Mouse (Mus musculus): ENCODE measurements around the gene Lrrc34. TPM values are rescaled to one million over a fixed set of nuclear protein-coding genes. Genes with fewer than 3 reads are reported as not detected.

Lrrc34 gene
- total and polyA plus RNA-seq, 3 experiments: not detected

DNA sequence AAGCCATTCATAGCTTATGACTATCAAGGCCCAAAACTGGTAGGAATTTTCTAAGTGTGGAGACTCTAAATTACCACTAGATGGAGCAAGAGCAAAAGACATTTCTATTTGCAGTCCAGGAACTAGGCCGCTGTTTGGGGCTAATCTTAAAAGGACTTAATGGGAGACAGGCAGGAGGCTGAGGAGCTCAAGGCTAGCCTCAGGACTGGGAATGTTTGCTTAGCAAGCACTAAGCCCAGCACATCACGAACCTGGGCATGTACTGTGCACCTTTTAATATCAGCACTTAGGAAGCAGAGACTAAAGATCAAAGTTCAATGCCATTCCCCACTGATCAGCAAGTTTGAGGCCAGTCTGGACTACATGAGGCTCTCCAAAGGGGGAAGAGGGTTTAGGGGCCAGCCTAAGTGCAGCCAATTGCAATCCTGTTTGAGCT, 55.2 kb downstream of the Lrrc34 start (continued):
- no peak for TF ChIP-seq POLR2AphosphoS2 (IDR thresholded peaks at IDR 0.05; ENCODE audit: low read depth, low read length)
- no peak for TF ChIP-seq NELFE (IDR thresholded peaks at IDR 0.05; ENCODE audit: low read depth, low read length)
- TF ChIP-seq JUN (IDR thresholded peaks at IDR 0.05; ENCODE audit: insufficient read depth, low read depth, low read length): no peak

DNA sequence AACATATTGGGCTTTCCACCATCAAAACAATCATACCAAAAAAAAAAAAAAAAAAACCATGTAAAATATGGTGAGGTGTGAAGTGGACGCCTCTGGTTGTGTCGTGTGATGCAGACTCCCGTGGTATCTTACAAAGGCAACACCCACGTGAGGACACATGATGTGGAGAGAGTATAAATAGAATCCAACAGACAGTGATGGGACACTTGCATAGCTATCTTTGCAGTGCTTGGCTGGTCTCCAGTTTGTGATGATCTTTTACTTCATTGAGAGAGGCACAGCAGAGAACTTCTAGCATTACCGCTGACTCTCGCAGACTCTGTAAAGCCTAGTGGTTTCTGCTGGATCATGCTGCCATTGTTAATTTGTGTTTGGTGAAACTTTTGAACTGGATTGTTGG, 58.8 kb downstream of the Lrrc34 start:
- no peak for DNase-seq (ENCODE audit: extremely low read depth)
- H3K36me3 ChIP-seq (replicated peaks in 1 of 2; ENCODE audit: control insufficient read depth in 1 of 2, insufficient read depth in 1 of 2, low read length in 1 of 2): no peaks in the 10 kb centered on the region
- no peaks in the 10 kb centered on the region for H3K79me2 ChIP-seq (replicated peaks; ENCODE audit: control insufficient read depth, extremely low read depth, insufficient read depth, poor library complexity, severe bottlenecking)
- TF ChIP-seq JUN (IDR thresholded peaks at IDR 0.05; ENCODE audit: insufficient read depth, low read depth, low read length) (no peak), POLR2A (IDR thresholded peaks at IDR 0.05; ENCODE audit: low read depth, low read length) (no peak), NELFE (IDR thresholded peaks at IDR 0.05; ENCODE audit: low read depth, low read length) (no peak), USF2 (conservative IDR thresholded peaks at IDR 0.05; ENCODE audit: low read depth, low read length) (no peak), ZKSCAN1 (IDR thresholded peaks at IDR 0.05; ENCODE audit: borderline replicate concordance, low read depth, low read length) (no peak), JUND (conservative IDR thresholded peaks at IDR 0.05; ENCODE audit: low read depth, low read length) (no peak), ETS1 (conservative IDR thresholded peaks at IDR 0.05; ENCODE audit: low read depth, low read length) (no peak), TBP (conservative IDR thresholded peaks at IDR 0.05; ENCODE audit: low read depth, low read length) (no peak), RAD21 (IDR thresholded peaks at IDR 0.05; ENCODE audit: low read depth, low read length) (no peak), MYC (IDR thresholded peaks at IDR 0.05; ENCODE audit: low read depth, low read length) (no peak), NRF1 (IDR thresholded peaks at IDR 0.05; ENCODE audit: low read depth, low read length) (no peak), RCOR1 (conservative IDR thresholded peaks at IDR 0.05; ENCODE audit: low read depth, low read length) (no peak), IRF4 (IDR thresholded peaks at IDR 0.05; ENCODE audit: low read depth, low read length) (no peak), MXI1 (IDR thresholded peaks at IDR 0.05; ENCODE audit: low read depth, low read length) (no peak), SMC3 (IDR thresholded peaks at IDR 0.05; ENCODE audit: low read depth, low read length) (no peak)
- H3K27ac ChIP-seq (ENCODE audit: insufficient read depth, low read depth): no peak overlapping the region
- in situ Hi-C loops (cut with MboI; ENCODE audit: low pct_ligation_motif_present, low pct_unique_long_range_greater_than_20kb, low sequenced_read_pairs): loop anchor here (25.0 kb wide), 2 partner anchors 223 to 398 kb away; partner anchors contain the start of gene Prkci
- dilution Hi-C loops (cut with MboI; ENCODE audit: extremely low pct_ligation_motif_present, extremely low pct_unique_long_range_greater_than_20kb, low sequenced_read_pairs): no loop called here
- H3K9ac ChIP-seq (ENCODE audit: insufficient read depth, low read depth): no peak overlapping the region
- no peaks in the 10 kb centered on the region for H3K27me3 ChIP-seq (replicated peaks)
- no peak overlapping the region for H3K4me2 ChIP-seq (ENCODE audit: insufficient read depth, low read depth, poor library complexity, severe bottlenecking)
- no peak overlapping the region for H3K4me3 ChIP-seq (replicated peaks in 1 of 3; ENCODE audit: low read depth in 2 of 3, low read length in 2 of 3, poor library complexity in 1 of 3)
- peaks cover 0 to 7% of the 10 kb centered on the region in 2 experiments; a peak in 2 of 4 replicates for H3K4me1 ChIP-seq (ENCODE audit: control insufficient read depth in 1 of 2, insufficient read depth in 2 of 2)
- no peaks in the 10 kb centered on the region for H3K9me3 ChIP-seq (replicated peaks; ENCODE audit: low read length)

Other genes starting within 250 kb of the Lrrc34 start
- not detected in 2 replicates for gene Mecom, start 99.9 kb downstream of the Lrrc34 start, total RNA-seq (2012; rRNA removed)
- not detected in 2 replicates for gene Mecom, start 99.9 kb downstream of the Lrrc34 start, total RNA-seq (2014; rRNA removed)
- 0.12 TPM in 1 of 2 replicates, not detected in the other for gene Mecom, start 99.9 kb downstream of the Lrrc34 start, polyA plus RNA-seq (2012; ENCODE audit: insufficient read length, low read depth)
- 0.13 and 0.17 TPM in 2 replicates for gene Actrt3, start 47.9 kb downstream of the Lrrc34 start, total RNA-seq (2012; rRNA removed)
- gene Actrt3, start 47.9 kb downstream of the Lrrc34 start, total RNA-seq (2014; rRNA removed): not detected in 2 replicates
- gene Actrt3, start 47.9 kb downstream of the Lrrc34 start, polyA plus RNA-seq (2012; ENCODE audit: insufficient read length, low read depth): 0.16 TPM in 1 of 2 replicates, not detected in the other
- 11.8 and 15.5 TPM in 2 replicates for gene Mynn, start 45.8 kb downstream of the Lrrc34 start, total RNA-seq (2012; rRNA removed)
- 31.1 and 31.6 TPM in 2 replicates for gene Mynn, start 45.8 kb downstream of the Lrrc34 start, total RNA-seq (2014; rRNA removed)
- gene Mynn, start 45.8 kb downstream of the Lrrc34 start, polyA plus RNA-seq (2012; ENCODE audit: insufficient read length, low read depth): 11.7 and 11.9 TPM in 2 replicates
- not detected in 2 replicates for gene Lrriq4, start 3.4 kb downstream of the Lrrc34 start, total RNA-seq (2012; rRNA removed)
- gene Lrriq4, start 3.4 kb downstream of the Lrrc34 start, total RNA-seq (2014; rRNA removed): not detected in 2 replicates
- not detected in 2 replicates for gene Lrriq4, start 3.4 kb downstream of the Lrrc34 start, polyA plus RNA-seq (2012; ENCODE audit: insufficient read length, low read depth)
- gene Lrrc31, start 52.0 kb upstream of the Lrrc34 start, total RNA-seq (2012; rRNA removed): not detected in 2 replicates
- not detected in 2 replicates for gene Lrrc31, start 52.0 kb upstream of the Lrrc34 start, total RNA-seq (2014; rRNA removed)
- not detected in 2 replicates for gene Lrrc31, start 52.0 kb upstream of the Lrrc34 start, polyA plus RNA-seq (2012; ENCODE audit: insufficient read length, low read depth)
- gene Samd7, start 98.4 kb upstream of the Lrrc34 start, total RNA-seq (2012; rRNA removed): not detected in 2 replicates
- gene Samd7, start 98.4 kb upstream of the Lrrc34 start, total RNA-seq (2014; rRNA removed): not detected in 2 replicates
- not detected in 2 replicates for gene Samd7, start 98.4 kb upstream of the Lrrc34 start, polyA plus RNA-seq (2012; ENCODE audit: insufficient read length, low read depth)
- gene Sec62, start 145.0 kb upstream of the Lrrc34 start, total RNA-seq (2012; rRNA removed): 26.2 and 28.5 TPM in 2 replicates
- 56.6 and 65.0 TPM in 2 replicates for gene Sec62, start 145.0 kb upstream of the Lrrc34 start, total RNA-seq (2014; rRNA removed)
- gene Sec62, start 145.0 kb upstream of the Lrrc34 start, polyA plus RNA-seq (2012; ENCODE audit: insufficient read length, low read depth): 57.6 and 64.5 TPM in 2 replicates
- gene Gpr160, start 208.1 kb upstream of the Lrrc34 start, total RNA-seq (2012; rRNA removed): 0.80 and 1.0 TPM in 2 replicates
- gene Gpr160, start 208.1 kb upstream of the Lrrc34 start, total RNA-seq (2014; rRNA removed): 0.70 and 1.2 TPM in 2 replicates
- 1.1 and 1.2 TPM in 2 replicates for gene Gpr160, start 208.1 kb upstream of the Lrrc34 start, polyA plus RNA-seq (2012; ENCODE audit: insufficient read length, low read depth)